Mouse (Mus musculus): ENCODE results near the gene Srsf3. TPM values are rescaled to one million over a fixed set of nuclear protein-coding genes. Genes with fewer than 3 reads are reported as not detected.
"Not testable (repeated sequence)": the region's sequence is repeated elsewhere in the genome, so short reads cannot be mapped to it uniquely, and the experiment has no call there.

Srsf3 gene
- polyA plus RNA-seq (2015; fragmentation: Nextera tagmentation; extraction: Ambion mirVana), result 513 and 586 TPM in 2 replicates

- peak; percentile 98 for ATAC-seq (ENCODE audit: low read depth)
- WGBS, result under 1% methylated on average over 77 of the region's 77 CpGs
Measured at GRCm38 (mm10) chr17:29032274-29033069, at the start of gene Srsf3. TSS of gene Srsf3 (plus strand) at chr17:29032628.

GRCm38 (mm10) chr17:28984724-28985420 is 47.6 kb upstream of the Srsf3 start:
- ATAC-seq (ENCODE audit: low read depth), result no peak
- Histone ChIP-seq H3K4me1 (replicated peaks) (no peaks in the 10 kb centered on the region), H3K9ac (no peak overlapping the region), H3K4me3 (no peak overlapping the region), H3K27me3 (no peaks in the 10 kb centered on the region), H3K9me3 (no peaks in the 10 kb centered on the region), H3K27ac (replicated peaks) (no peak overlapping the region), H3K4me2 (no peak overlapping the region), H3K36me3 (peaks cover 92% of the 10 kb centered on the region)
- 90% methylated on average over 1 of the region's 1 CpGs for WGBS

More at GRCm38 (mm10) chr17:29032274-29033069, at the start of gene Srsf3:
- H3K9me3 ChIP-seq, result no peaks in the 10 kb centered on the region
- peak within 1 kb of the TSS; percentile 98 for H3K27ac ChIP-seq (replicated peaks)
- H3K9ac ChIP-seq, result peak within 1 kb of the TSS; percentile 96
- no peaks in the 10 kb centered on the region for H3K27me3 ChIP-seq
- H3K4me1 ChIP-seq (replicated peaks), result peaks cover 41% of the 10 kb centered on the region
- H3K36me3 ChIP-seq, result peaks cover 13% of the 10 kb centered on the region
- peak within 1 kb of the TSS; percentile 88 for H3K4me3 ChIP-seq
- H3K4me2 ChIP-seq, result peak within 1 kb of the TSS; percentile 100

GRCm38 (mm10) chr17:28986833-28987232 is 45.6 kb upstream of the Srsf3 start:
- Histone ChIP-seq H3K27ac (replicated peaks) (no peak overlapping the region), H3K4me2 (no peak overlapping the region), H3K36me3 (peaks cover 98% of the 10 kb centered on the region), H3K9ac (no peak overlapping the region), H3K27me3 (no peaks in the 10 kb centered on the region), H3K9me3 (no peaks in the 10 kb centered on the region), H3K4me1 (replicated peaks) (no peaks in the 10 kb centered on the region), H3K4me3 (no peak overlapping the region)
- ATAC-seq (ENCODE audit: low read depth), result no peak

GRCm38 (mm10) chr17:28987713-28988112 is 44.7 kb upstream of the Srsf3 start:
- Histone ChIP-seq H3K27me3 (no peaks in the 10 kb centered on the region), H3K9me3 (no peaks in the 10 kb centered on the region), H3K27ac (replicated peaks) (no peak overlapping the region), H3K4me2 (no peak overlapping the region), H3K36me3 (peaks cover 90% of the 10 kb centered on the region), H3K4me3 (no peak overlapping the region), H3K4me1 (replicated peaks) (no peaks in the 10 kb centered on the region), H3K9ac (no peak overlapping the region)
- ATAC-seq (ENCODE audit: low read depth), result no peak
- 77% methylated on average over 4 of the region's 4 CpGs for WGBS

- Histone ChIP-seq H3K9ac (no peak overlapping the region), H3K27me3 (no peaks in the 10 kb centered on the region), H3K4me1 (replicated peaks) (no peaks in the 10 kb centered on the region), H3K4me3 (no peak overlapping the region), H3K27ac (replicated peaks) (no peak overlapping the region), H3K36me3 (peaks cover 86% of the 10 kb centered on the region), H3K9me3 (no peaks in the 10 kb centered on the region), H3K4me2 (no peak overlapping the region)
- no peak for ATAC-seq (ENCODE audit: low read depth)
- 85% methylated on average over 4 of the region's 4 CpGs for WGBS
Measured at GRCm38 (mm10) chr17:28988291-28988690, 44.1 kb upstream of the Srsf3 start.

- Histone ChIP-seq H3K9ac (no peak overlapping the region), H3K4me2 (no peak overlapping the region), H3K4me3 (no peak overlapping the region), H3K4me1 (replicated peaks) (no peaks in the 10 kb centered on the region), H3K27ac (replicated peaks) (no peak overlapping the region), H3K27me3 (no peaks in the 10 kb centered on the region), H3K36me3 (peaks cover 81% of the 10 kb centered on the region), H3K9me3 (no peaks in the 10 kb centered on the region)
- WGBS, result 85% methylated on average over 3 of the region's 3 CpGs
- ATAC-seq (ENCODE audit: low read depth), result no peak
Measured at GRCm38 (mm10) chr17:28988996-28989395, 43.4 kb upstream of the Srsf3 start.

GRCm38 (mm10) chr17:28990060-28990459 is 42.4 kb upstream of the Srsf3 start:
- Histone ChIP-seq H3K9me3 (no peaks in the 10 kb centered on the region), H3K4me1 (replicated peaks) (no peaks in the 10 kb centered on the region), H3K27me3 (no peaks in the 10 kb centered on the region), H3K4me2 (no peak overlapping the region), H3K4me3 (no peak overlapping the region), H3K36me3 (peaks cover 78% of the 10 kb centered on the region), H3K9ac (no peak overlapping the region), H3K27ac (replicated peaks) (no peak overlapping the region)
- WGBS, result 78% methylated on average over 4 of the region's 4 CpGs
- no peak for ATAC-seq (ENCODE audit: low read depth)

- WGBS, result 90% methylated on average over 9 of the region's 9 CpGs
- ATAC-seq (ENCODE audit: low read depth), result no peak
- Histone ChIP-seq H3K4me2 (no peak overlapping the region), H3K9me3 (no peaks in the 10 kb centered on the region), H3K27me3 (no peaks in the 10 kb centered on the region), H3K4me3 (no peak overlapping the region), H3K4me1 (replicated peaks) (no peaks in the 10 kb centered on the region), H3K9ac (no peak overlapping the region), H3K27ac (replicated peaks) (no peak overlapping the region), H3K36me3 (peaks cover 73% of the 10 kb centered on the region)
Measured at GRCm38 (mm10) chr17:28991286-28991685, 41.1 kb upstream of the Srsf3 start.

GRCm38 (mm10) chr17:28992105-28992504 is 40.3 kb upstream of the Srsf3 start:
- H3K4me1 ChIP-seq (replicated peaks), result no peaks in the 10 kb centered on the region
- no peak overlapping the region for H3K9ac ChIP-seq
- ATAC-seq (ENCODE audit: low read depth), result no peak
- H3K27ac ChIP-seq (replicated peaks), result no peak overlapping the region
- H3K4me3 ChIP-seq, result no peak overlapping the region
- H3K4me2 ChIP-seq, result no peak overlapping the region
- peaks cover 73% of the 10 kb centered on the region for H3K36me3 ChIP-seq
- no peaks in the 10 kb centered on the region for H3K27me3 ChIP-seq
- no peaks in the 10 kb centered on the region for H3K9me3 ChIP-seq
- 46% methylated on average over 7 of the region's 7 CpGs for WGBS

GRCm38 (mm10) chr17:28993004-28993403 is 39.4 kb upstream of the Srsf3 start:
- H3K27ac ChIP-seq (replicated peaks); H3K4me1 ChIP-seq (replicated peaks); H3K9me3 ChIP-seq; H3K9ac ChIP-seq; H3K4me3 ChIP-seq; ATAC-seq (ENCODE audit: low read depth); H3K4me2 ChIP-seq; H3K27me3 ChIP-seq: not testable (repeated sequence)
- peaks cover 72% of the 10 kb centered on the region for H3K36me3 ChIP-seq
- WGBS, result 100% methylated on average over 1 of the region's 1 CpGs

GRCm38 (mm10) chr17:28994615-28995014 is 37.8 kb upstream of the Srsf3 start:
- Histone ChIP-seq H3K36me3 (peaks cover 72% of the 10 kb centered on the region), H3K27ac (replicated peaks) (no peak overlapping the region), H3K4me2 (no peak overlapping the region), H3K4me3 (no peak overlapping the region), H3K27me3 (no peaks in the 10 kb centered on the region), H3K9ac (no peak overlapping the region), H3K4me1 (replicated peaks) (no peaks in the 10 kb centered on the region), H3K9me3 (no peaks in the 10 kb centered on the region)
- no peak for ATAC-seq (ENCODE audit: low read depth)
- WGBS, result 93% methylated on average over 4 of the region's 4 CpGs

GRCm38 (mm10) chr17:29000465-29000864 is 32.0 kb upstream of the Srsf3 start:
- no peaks in the 10 kb centered on the region for H3K9me3 ChIP-seq
- H3K9ac ChIP-seq, result no peak overlapping the region
- H3K4me3 ChIP-seq, result no peak overlapping the region
- no peak overlapping the region for H3K4me2 ChIP-seq
- peaks cover 53% of the 10 kb centered on the region for H3K36me3 ChIP-seq
- ATAC-seq (ENCODE audit: low read depth), result no peak
- H3K4me1 ChIP-seq (replicated peaks), result peaks cover 17% of the 10 kb centered on the region
- WGBS, result 89% methylated on average over 6 of the region's 6 CpGs
- H3K27me3 ChIP-seq, result no peaks in the 10 kb centered on the region
- no peak overlapping the region for H3K27ac ChIP-seq (replicated peaks)

All from neural tube, embryonic 13.5 days (tissue).